Mouse (Mus musculus): ENCODE measurements around the gene F12.

F12 gene

DNA sequence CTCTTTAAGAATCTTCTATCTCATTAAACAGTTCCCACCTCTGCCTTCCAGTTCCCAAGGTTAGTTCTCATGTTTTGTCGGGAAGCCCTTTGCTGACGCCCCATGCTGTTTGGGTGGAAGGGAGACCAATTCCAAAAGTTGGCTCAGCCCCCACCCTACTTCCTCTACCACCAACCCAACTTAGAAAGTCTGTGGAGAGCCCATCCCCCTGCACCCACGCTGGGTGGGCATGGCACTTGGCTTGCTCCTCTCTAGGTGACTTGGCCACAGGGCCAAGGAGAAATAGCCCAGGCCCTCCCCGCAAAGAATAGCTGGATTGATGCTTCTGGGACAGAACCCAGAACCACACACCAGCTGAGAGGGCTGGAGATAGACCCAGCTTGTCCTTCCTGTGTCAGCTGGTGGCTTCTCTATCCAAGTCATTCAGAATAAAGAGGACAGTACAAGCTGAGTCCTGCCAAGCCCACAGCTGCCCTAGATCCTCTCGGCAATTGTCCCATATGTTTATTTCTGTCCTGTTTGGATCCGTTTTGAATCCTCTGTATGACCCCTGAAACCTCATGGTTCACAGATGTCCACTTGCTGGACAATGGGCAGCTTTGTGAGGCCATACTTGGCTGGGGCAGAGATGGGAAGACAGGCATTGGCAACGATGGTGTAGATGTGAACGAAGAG, 55.4 kb downstream of the F12 start:
- DNase-seq (ENCODE audit: low spot score in 2 of 2), result no peak

DNA sequence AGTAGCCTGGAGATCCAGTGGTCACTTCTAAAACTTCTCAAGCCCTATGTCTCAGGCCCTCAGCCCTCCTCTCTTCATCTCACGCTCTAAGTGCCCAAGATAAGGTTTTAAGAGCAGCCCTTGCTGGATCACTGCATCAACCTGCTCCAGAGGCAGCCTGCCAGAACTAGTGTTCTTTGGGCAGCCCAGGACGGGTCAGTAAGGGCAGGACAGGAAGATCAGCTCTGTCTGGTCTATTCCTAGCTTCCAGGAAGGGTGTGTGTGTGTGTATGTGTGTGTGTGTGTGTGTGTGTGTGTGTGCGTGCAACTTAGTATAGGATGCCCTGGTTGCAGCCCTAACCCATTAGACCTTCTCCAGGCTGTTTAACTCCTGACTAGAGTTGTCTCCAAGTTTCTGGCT, 56.4 kb downstream of the F12 start:
- no peak for DNase-seq (ENCODE audit: low spot score in 2 of 2)

DNA sequence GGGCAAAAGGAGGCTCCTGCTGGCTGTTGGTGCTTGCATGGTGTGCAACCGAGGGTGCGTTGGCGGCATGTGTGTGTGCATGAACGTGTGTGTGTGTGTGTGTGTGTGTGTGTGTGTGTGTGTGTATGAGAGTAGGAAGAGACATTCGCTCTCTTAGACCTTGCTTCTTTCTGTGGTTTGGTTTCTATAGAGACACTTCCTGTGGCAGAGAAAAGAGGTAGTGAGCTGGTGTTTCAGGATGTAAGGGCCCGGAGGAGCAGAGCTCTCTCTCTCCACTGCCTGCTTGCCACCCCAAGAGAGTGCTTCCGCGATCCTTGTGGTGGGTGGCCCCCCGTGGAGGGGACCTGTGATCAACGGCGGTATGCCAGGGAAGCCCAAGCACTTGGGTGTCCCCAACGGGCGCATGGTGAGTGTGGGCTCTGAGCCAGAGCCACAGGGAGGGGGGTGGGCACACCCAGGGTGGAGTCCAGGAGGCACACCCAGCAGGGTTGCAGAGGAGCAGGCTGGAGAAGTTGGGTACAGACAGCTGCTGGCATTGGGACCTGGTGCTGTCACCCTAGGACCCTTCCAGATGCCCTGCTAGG, 57.0 kb downstream of the F12 start, which contains the start of gene Rgs14:
TSS of gene Rgs14 (plus strand) at position 202 of the 584 bp plus-strand sequence.
- no peak for DNase-seq (ENCODE audit: low spot score in 2 of 2)

DNA sequence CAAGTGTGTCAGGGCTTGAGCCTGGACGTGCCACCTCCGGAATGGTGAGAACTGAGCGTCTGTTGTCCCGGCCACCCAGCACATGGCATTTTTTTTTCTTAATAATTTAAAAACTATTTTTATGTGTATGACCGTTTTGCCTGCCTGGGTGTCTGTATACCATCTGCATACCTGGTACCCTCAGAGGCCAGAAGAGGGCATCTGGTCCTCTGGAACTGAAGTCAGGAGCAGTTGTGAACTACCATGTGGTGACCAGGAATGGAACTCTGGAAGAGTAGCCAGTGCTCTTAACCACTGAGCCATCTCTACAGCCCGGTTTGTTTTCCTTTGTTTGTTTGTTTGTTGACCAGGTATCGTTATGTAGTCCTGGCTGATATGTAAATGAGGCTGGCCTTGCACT, 58.2 kb downstream of the F12 start:
- no peak for DNase-seq (ENCODE audit: low spot score in 2 of 2)
